Mouse (Mus musculus) MEL (cell line): ENCODE measurements around the gene Gemin7. TPM values are rescaled to one million over a fixed set of nuclear protein-coding genes. Genes with fewer than 3 reads are reported as not detected.
A peak's percentile ranks its signal among the peaks of the same experiment; 100 is the strongest.

Experiments used
- DNase-seq: peaks from one replicate; pipeline ENCODE4 v3.0.0; 2011; ENCODE audit warnings: low read depth, low spot score
- H3K27ac ChIP-seq: 2 replicates; pipeline ENCODE4 v1.5.1; 2012; ENCODE audit warnings: low read depth, mild to moderate bottlenecking, control low read depth, low read length, moderate library complexity; ENCODE audit not compliant: control insufficient read depth
- H3K27me3 ChIP-seq, 2 experiments: fragments of 150-350 bp in 1 of 2; sonication (generic) in 1 of 2; 2 replicates each; pipeline ENCODE4 v1.6.1; 2012; ENCODE audit warnings: low read length in 2 of 2, mild to moderate bottlenecking in 2 of 2, improper control_type of control experiment in 1 of 2, moderate library complexity in 1 of 2; ENCODE audit not compliant: insufficient read depth in 2 of 2, control insufficient read depth in 1 of 2
- H3K36me3 ChIP-seq, 2 experiments: 2 replicates each; pipeline ENCODE4 v1.6.1; 2012 to 2014; ENCODE audit warnings: low read length in 2 of 2, improper control_type of control experiment in 1 of 2, inconsistent platforms in 1 of 2, mild to moderate bottlenecking in 1 of 2; ENCODE audit not compliant: insufficient read depth in 2 of 2, control insufficient read depth in 1 of 2
- H3K4me1 ChIP-seq, 2 experiments: fragments of 150-350 bp in 1 of 2; sonication (generic) in 1 of 2; 2 replicates each; pipeline ENCODE4 v1.6.1; 2012; ENCODE audit warnings: low read length in 2 of 2, improper control_type of control experiment in 1 of 2, mild to moderate bottlenecking in 1 of 2; ENCODE audit not compliant: insufficient read depth in 2 of 2, control insufficient read depth in 1 of 2
- H3K4me3 ChIP-seq, 2 experiments: fragments of 150-350 bp in 1 of 2; sonication (generic) in 1 of 2; 2 replicates each; pipeline ENCODE4 v1.5.1; 2012; ENCODE audit warnings: low read depth in 2 of 2, low read length in 2 of 2, mild to moderate bottlenecking in 2 of 2, moderate library complexity in 2 of 2, control low read depth in 1 of 2, improper control_type of control experiment in 1 of 2; ENCODE audit not compliant: control insufficient read depth in 1 of 2, insufficient read depth in 1 of 2
- H3K79me2 ChIP-seq: 2 replicates; pipeline ENCODE4 v1.6.1; 2012; ENCODE audit warnings: mild to moderate bottlenecking, low read length, moderate library complexity; ENCODE audit not compliant: control insufficient read depth, poor library complexity, insufficient read depth
- H3K9ac ChIP-seq: 2 replicates; pipeline ENCODE4 v1.6.1; 2012; ENCODE audit warnings: low read depth, mild to moderate bottlenecking, control low read depth, low read length, moderate library complexity; ENCODE audit not compliant: control insufficient read depth, poor library complexity, severe bottlenecking
- H3K9me3 ChIP-seq: fragments of 150-350 bp; sonication (generic); replicated peaks from 2 replicates; pipeline ENCODE4 v1.6.1; 2012; ENCODE audit warnings: mild to moderate bottlenecking, low read length, improper control_type of control experiment, moderate library complexity; ENCODE audit not compliant: insufficient read depth
- CHD2 ChIP-seq: IDR thresholded peaks from 2 replicates; pipeline ENCODE4 v1.6.1; 2011; ENCODE audit warnings: low read length, improper control_type of control experiment
- E2F4 ChIP-seq: IDR thresholded peaks from 2 replicates; pipeline ENCODE4 v1.6.1; 2011; ENCODE audit warnings: low read depth, low read length, improper control_type of control experiment, borderline replicate concordance
- ELF1 ChIP-seq: IDR thresholded peaks from 2 replicates; pipeline ENCODE4 v1.6.1; 2014; ENCODE audit warnings: low read depth, mild to moderate bottlenecking, inconsistent platforms, low read length, improper control_type of control experiment, moderate library complexity
- EP300 ChIP-seq, 2 experiments: IDR thresholded peaks; 2 replicates each; pipeline ENCODE4 v1.6.1; 2011; ENCODE audit warnings: improper control_type of control experiment in 2 of 2, low read length in 2 of 2, low read depth in 1 of 2, mild to moderate bottlenecking in 1 of 2
- ETS1 ChIP-seq: IDR thresholded peaks from 2 replicates; pipeline ENCODE4 v1.6.1; 2012; ENCODE audit warnings: low read depth, mild to moderate bottlenecking, inconsistent platforms, low read length, improper control_type of control experiment, moderate library complexity
- GATA1 ChIP-seq: IDR thresholded peaks from 2 replicates; pipeline ENCODE4 v1.6.1; 2011; ENCODE audit warnings: low read depth, low read length, improper control_type of control experiment
- HCFC1 ChIP-seq: IDR thresholded peaks from 2 replicates; pipeline ENCODE4 v1.6.1; 2012; ENCODE audit warnings: low read depth, mild to moderate bottlenecking, inconsistent platforms, low read length, improper control_type of control experiment, moderate library complexity
- JUND ChIP-seq: IDR thresholded peaks from 2 replicates; pipeline ENCODE4 v1.6.1; 2011; ENCODE audit warnings: low read depth, mild to moderate bottlenecking, improper control_type of control experiment, low read length
- KAT2A ChIP-seq: conservative IDR thresholded peaks from 2 replicates; pipeline ENCODE4 v1.6.1; 2012; ENCODE audit warnings: low read depth, low read length, improper control_type of control experiment, inconsistent platforms
- MAX ChIP-seq: IDR thresholded peaks from 2 replicates; pipeline ENCODE4 v1.6.1; 2011; ENCODE audit warnings: low read length, improper control_type of control experiment
- MAZ ChIP-seq: IDR thresholded peaks from 2 replicates; pipeline ENCODE4 v1.6.1; 2012; ENCODE audit warnings: low read depth, mild to moderate bottlenecking, inconsistent platforms, low read length, improper control_type of control experiment
- MXI1 ChIP-seq: IDR thresholded peaks from 2 replicates; pipeline ENCODE4 v1.6.1; 2011; ENCODE audit warnings: mild to moderate bottlenecking, low read depth, low read length, improper control_type of control experiment
- NELFE ChIP-seq: IDR thresholded peaks from 2 replicates; pipeline ENCODE4 v1.6.1; 2011; ENCODE audit warnings: low read depth, low read length, improper control_type of control experiment
- NRF1 ChIP-seq: IDR thresholded peaks from 2 replicates; pipeline ENCODE4 v1.6.1; 2014; ENCODE audit warnings: low read depth, mild to moderate bottlenecking, inconsistent platforms, low read length, improper control_type of control experiment, moderate library complexity; ENCODE audit not compliant: poor library complexity, insufficient read depth, severe bottlenecking
- POLR2A ChIP-seq, 2 experiments: IDR thresholded peaks; 2 replicates each; pipeline ENCODE4 v1.6.1; 2011 to 2012; ENCODE audit warnings: low read length in 2 of 2, mild to moderate bottlenecking in 2 of 2, control low read depth in 1 of 2, improper control_type of control experiment in 1 of 2, low read depth in 1 of 2, moderate library complexity in 1 of 2; ENCODE audit not compliant: control insufficient read depth in 1 of 2, insufficient read depth in 1 of 2, poor library complexity in 1 of 2
- POLR2AphosphoS2 ChIP-seq: IDR thresholded peaks from 2 replicates; pipeline ENCODE4 v1.6.1; 2011; ENCODE audit warnings: low read length, improper control_type of control experiment
- POLR2AphosphoS5 ChIP-seq: IDR thresholded peaks from 2 replicates; pipeline ENCODE4 v1.6.1; 2012; ENCODE audit warnings: low read depth, borderline replicate concordance, mild to moderate bottlenecking, inconsistent platforms, low read length, moderate library complexity, mixed read lengths
- RAD21 ChIP-seq: IDR thresholded peaks from 2 replicates; pipeline ENCODE4 v1.6.1; 2011; ENCODE audit warnings: mild to moderate bottlenecking, low read depth, low read length, improper control_type of control experiment
- RCOR1 ChIP-seq: IDR thresholded peaks from 2 replicates; pipeline ENCODE4 v1.6.1; 2012; ENCODE audit warnings: low read depth, mild to moderate bottlenecking, inconsistent platforms, low read length, improper control_type of control experiment
- SIN3A ChIP-seq: IDR thresholded peaks from 2 replicates; pipeline ENCODE4 v1.6.1; 2012; ENCODE audit warnings: low read length, improper control_type of control experiment, inconsistent platforms
- SMC3 ChIP-seq: IDR thresholded peaks from 2 replicates; pipeline ENCODE4 v1.6.1; 2011; ENCODE audit warnings: low read depth, low read length, improper control_type of control experiment
- TBP ChIP-seq: IDR thresholded peaks from 2 replicates; pipeline ENCODE4 v1.8.0; 2011; ENCODE audit warnings: low read depth, low read length, improper control_type of control experiment
- TCF12 ChIP-seq: IDR thresholded peaks from 2 replicates; pipeline ENCODE4 v1.6.1; 2014; ENCODE audit warnings: low read depth, mild to moderate bottlenecking, inconsistent platforms, low read length, improper control_type of control experiment, moderate library complexity
- USF2 ChIP-seq, 2 experiments: IDR thresholded peaks; 2 replicates each; pipeline ENCODE4 v1.6.1; 2011 to 2012; ENCODE audit warnings: improper control_type of control experiment in 2 of 2, low read length in 2 of 2, borderline replicate concordance in 1 of 2, inconsistent platforms in 1 of 2, low read depth in 1 of 2, mild to moderate bottlenecking in 1 of 2; ENCODE audit not compliant: insufficient read depth in 1 of 2
- ZKSCAN1 ChIP-seq: IDR thresholded peaks from 2 replicates; pipeline ENCODE4 v1.6.1; 2012; ENCODE audit warnings: low read depth, mild to moderate bottlenecking, inconsistent platforms, low read length, improper control_type of control experiment, moderate library complexity
- ZMIZ1 ChIP-seq: IDR thresholded peaks from 2 replicates; pipeline ENCODE4 v1.6.1; 2012; ENCODE audit warnings: low read depth, mild to moderate bottlenecking, inconsistent platforms, low read length, improper control_type of control experiment, moderate library complexity
- polyA plus RNA-seq, 2 experiments: library from polyadenylated mRNA; stranded (reverse) in 1 of 2; unstranded in 1 of 2; fragments of >175 nt in 1 of 2; fragments of >200 nt in 1 of 2; gene quantifications; 2 replicates each; pipeline versions ENCODE4 v1.2.1 to v1.2.4; 2012; ENCODE audit warnings: low replicate concordance in 2 of 2, low read depth in 1 of 2; ENCODE audit not compliant: insufficient read length in 2 of 2, insufficient read depth in 1 of 2, missing spikeins in 1 of 2
- total RNA-seq: library from RNA; depleted of rRNA; stranded (reverse); fragments of 300-350 nt; gene quantifications from 2 replicates; pipeline ENCODE4 v1.2.3, GENCODE M21; 2012

Gene Gemin7
- total and polyA plus RNA-seq, 3 experiments = 58.0 to 78.7 TPM; not detected in 1

DNA sequence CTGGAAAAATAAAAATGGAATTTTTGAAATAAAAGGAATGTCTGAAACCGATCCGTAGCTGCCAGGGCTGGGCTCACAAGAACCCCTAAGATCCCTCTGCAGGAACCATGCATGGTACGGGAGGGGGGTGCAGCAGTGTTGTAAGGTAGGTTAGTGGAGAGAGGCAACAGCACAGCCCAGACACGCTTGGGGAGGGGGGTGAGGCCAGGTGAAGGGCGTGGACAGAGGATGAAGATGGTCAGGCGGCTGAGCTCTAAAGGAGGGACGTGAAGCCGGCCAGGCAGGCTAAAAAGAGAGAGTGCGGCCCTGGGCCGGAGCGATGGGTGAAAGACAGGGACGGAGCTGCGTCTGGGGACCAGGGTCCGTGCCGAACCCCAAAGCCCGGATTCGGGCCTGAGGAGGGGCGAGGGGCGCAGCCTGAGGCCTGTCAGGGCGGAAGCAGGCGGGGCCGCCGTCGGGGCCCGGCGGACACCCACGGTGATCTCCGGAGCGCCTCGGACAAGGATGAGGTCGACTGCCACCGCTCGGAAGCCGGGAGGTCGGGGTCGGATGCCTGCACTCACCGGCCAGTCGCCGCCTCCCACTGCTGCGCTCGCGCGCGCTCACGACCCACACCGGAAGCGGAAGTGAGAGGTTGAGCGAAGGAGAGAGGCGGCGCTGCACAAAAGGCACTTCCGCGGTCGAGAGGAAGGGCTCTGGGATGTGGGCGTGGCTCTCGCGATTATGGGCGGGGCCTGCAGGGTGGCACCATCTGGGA is 26.6 kb upstream of the Gemin7 start, which contains the start of gene Clasrp:
Gene Clasrp, minus strand, starts transcription at position 638 of the 757 bp plus-strand sequence.
- Histone ChIP-seq H3K9me3 (no peaks in the 10 kb centered on the region), H3K4me1 (peaks cover 2 to 11% of the 10 kb centered on the region in 2 experiments; a peak in 1 of 4 replicates), H3K4me3 (peak within 1 kb of the TSS; percentile 91 to 96), H3K27me3 (no peaks in the 10 kb centered on the region), H3K9ac (peak within 1 kb of the TSS; percentile 87), H3K27ac (peak within 1 kb of the TSS; percentile 82)
- TF ChIP-seq E2F4 (peak; percentile 68; the same call in 1 of the 2 replicates), ELF1 (peak; percentile 99), SIN3A (peak; percentile 83), NRF1 (peak; percentile 64), GATA1 (no peak), MXI1 (peak; percentile 64; the same call in 1 of the 2 replicates), NELFE (peak; percentile 92), TCF12 (peak; percentile 51), HCFC1 (peak; percentile 90), POLR2AphosphoS5 (no peak), MAX (peak; percentile 25; the same call in 1 of the 2 replicates), USF2 (IDR thresholded peaks at IDR 0.05; ENCODE audit: borderline replicate concordance in 1 of 2, insufficient read depth in 1 of 2, low read depth in 1 of 2, low read length in 2 of 2) (no peak), EP300 (IDR thresholded peaks at IDR 0.05; ENCODE audit: low read depth in 1 of 2, low read length in 2 of 2) (0 out of 4 replicates have a peak, but pooled peaks of 1 of the 2 experiments have one; percentile 17), POLR2A (IDR thresholded peaks at IDR 0.05; ENCODE audit: control insufficient read depth in 1 of 2, insufficient read depth in 1 of 2, low read depth in 1 of 2, low read length in 2 of 2, poor library complexity in 1 of 2) (peak; percentile 75 to 91; a peak in 3 of 4 replicates), RCOR1 (no peak), TBP (no peak), ETS1 (0 out of 2 replicates have a peak, but pooled peaks have one; percentile 24), SMC3 (no peak), CHD2 (peak; percentile 42), MAZ (no peak), JUND (no peak), KAT2A (peak; percentile 68; the same call in 1 of the 2 replicates), POLR2AphosphoS2 (peak; percentile 91), ZKSCAN1 (no peak), ZMIZ1 (peak; percentile 85; the same call in 1 of the 2 replicates), RAD21 (no peak)
- TF ChIP-seq, all 39 proteins: peak for 16
- Histone ChIP-seq H3K79me2 (peaks cover 23% of the 10 kb centered on the region), H3K36me3 (peaks cover 0 to 12% of the 10 kb centered on the region in 2 experiments)
- DNase-seq = peak; percentile 97
